Mouse (Mus musculus) ES-Bruce4 (cell line): Measurements from ENCODE around the gene Dennd4a. TPM values are rescaled to one million over a fixed set of nuclear protein-coding genes. Genes with fewer than 3 reads are reported as not detected.

Experiments used
- H3K27ac ChIP-seq: 2 replicates; pipeline ENCODE4 v1.5.1; 2012; ENCODE audit warnings: low read length, inconsistent platforms; ENCODE audit not compliant: insufficient read depth
- H3K27me3 ChIP-seq: 2 replicates; pipeline ENCODE4 v1.6.1; 2012; ENCODE audit warnings: mild to moderate bottlenecking, low read length, inconsistent platforms; ENCODE audit not compliant: control insufficient read depth, poor library complexity, insufficient read depth, severe bottlenecking
- H3K36me3 ChIP-seq: 2 replicates; pipeline ENCODE4 v1.6.1; 2012; ENCODE audit warnings: inconsistent platforms, mild to moderate bottlenecking, low read length, moderate library complexity; ENCODE audit not compliant: control insufficient read depth, poor library complexity, insufficient read depth, severe bottlenecking
- H3K4me1 ChIP-seq: one replicate; pipeline ENCODE4 v1.8.1; 2011; ENCODE audit warnings: low read length; ENCODE audit not compliant: control insufficient read depth, insufficient read depth
- H3K4me3 ChIP-seq: 2 replicates; pipeline ENCODE4 v1.5.1; 2011; ENCODE audit warnings: low read depth, mild to moderate bottlenecking, low read length
- H3K9ac ChIP-seq: 2 replicates; pipeline ENCODE4 v1.6.1; 2012; ENCODE audit warnings: low read depth, mild to moderate bottlenecking, inconsistent platforms; ENCODE audit not compliant: poor library complexity, severe bottlenecking
- H3K9me3 ChIP-seq: replicated peaks from 2 replicates; pipeline ENCODE4 v1.6.1; 2012; ENCODE audit warnings: mild to moderate bottlenecking, low read length, inconsistent platforms; ENCODE audit not compliant: control insufficient read depth, poor library complexity, insufficient read depth, severe bottlenecking
- CTCF ChIP-seq: IDR thresholded peaks from one replicate; pipeline ENCODE4 v1.8.1; 2011; ENCODE audit warnings: low read depth, low read length
- EP300 ChIP-seq: IDR thresholded peaks from 2 replicates; pipeline ENCODE4 v1.6.1; 2011; ENCODE audit warnings: low read depth, low read length; ENCODE audit not compliant: insufficient read depth
- POLR2A ChIP-seq: IDR thresholded peaks from one replicate; pipeline ENCODE4 v1.8.1; 2011; ENCODE audit warnings: low read length; ENCODE audit not compliant: insufficient read depth
- polyA plus RNA-seq: library from polyadenylated mRNA; stranded (reverse); fragments of >200 nt; gene quantifications from 2 replicates; pipeline ENCODE4 v1.2.4, GENCODE M21; 2011; ENCODE audit warnings: low read depth; ENCODE audit not compliant: missing spikeins, insufficient read depth, insufficient read length

Dennd4a gene
- polyA plus RNA-seq, 1 experiment, result 8.6 TPM

DNA sequence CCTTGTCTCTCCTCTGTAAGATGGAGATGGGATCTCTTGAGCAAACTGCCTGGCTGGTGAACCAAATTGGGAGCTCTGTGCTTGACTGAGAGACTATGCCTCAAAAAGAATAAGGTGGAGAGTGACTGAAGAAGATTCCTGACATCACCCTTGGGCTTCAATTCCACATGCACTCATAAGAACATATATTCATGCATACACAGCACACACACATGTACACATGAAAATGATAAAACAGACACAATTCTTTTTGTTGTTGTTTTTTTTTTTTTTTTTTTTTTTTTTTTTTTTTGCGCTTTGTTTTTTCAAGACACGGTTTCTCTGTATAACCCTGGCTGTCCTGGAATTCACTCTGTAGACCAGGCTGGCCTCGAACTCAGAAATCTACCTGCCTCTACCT lies 146.1 kb downstream of the Dennd4a start:
- Histone ChIP-seq H3K4me3 (no peak overlapping the region), H3K9ac (no peak overlapping the region), H3K27ac (no peak overlapping the region), H3K4me1 (peaks cover 2% of the 10 kb centered on the region), H3K27me3 (no peaks in the 10 kb centered on the region), H3K9me3 (no peaks in the 10 kb centered on the region), H3K36me3 (no peaks in the 10 kb centered on the region; the same call in 1 of the 2 replicates)
- no peak for TF ChIP-seq CTCF
- TF ChIP-seq POLR2A, result no peak
- no peak for TF ChIP-seq EP300

DNA sequence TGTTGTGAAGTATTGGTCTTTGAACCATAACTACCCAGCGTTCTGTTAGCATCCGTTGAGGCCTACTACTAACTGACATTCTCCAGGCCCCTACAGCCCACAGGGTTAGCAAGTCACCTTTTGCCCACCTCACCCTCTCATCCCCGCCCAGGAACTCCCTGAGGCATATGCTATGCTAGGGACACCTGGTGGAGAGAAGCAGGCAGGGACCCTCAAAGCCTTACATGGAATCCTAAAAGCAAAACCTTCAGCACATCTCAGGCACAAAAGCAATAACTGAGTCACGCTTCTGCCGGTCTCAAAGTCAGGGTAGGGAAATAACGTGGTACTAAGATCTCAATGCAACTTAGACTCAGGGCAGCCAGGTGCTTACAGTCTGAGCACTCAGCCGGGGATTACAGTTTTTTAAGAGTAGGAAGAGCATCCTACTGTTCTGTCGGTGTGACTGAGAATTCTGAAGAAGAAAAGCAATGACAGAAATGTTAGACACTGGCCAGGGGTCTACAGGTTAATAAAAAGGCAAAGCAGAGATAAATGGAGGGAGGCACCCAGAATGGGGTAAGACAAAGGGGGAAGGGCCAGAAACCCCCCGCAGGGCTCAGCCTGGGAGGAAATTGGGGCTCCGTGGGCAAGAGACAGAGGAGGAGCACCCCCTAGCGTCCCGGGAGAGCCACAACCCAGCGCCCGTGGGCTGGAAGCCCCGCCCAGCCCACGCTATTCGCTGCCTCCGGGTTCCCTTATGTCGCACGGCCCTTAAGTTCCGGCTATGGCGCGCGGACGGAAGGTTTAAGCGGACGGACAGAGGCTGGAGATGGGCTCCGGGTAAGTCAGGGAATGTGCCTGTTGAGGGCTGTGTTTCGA lies 149.2 kb downstream of the Dennd4a start, which contains the start of gene Ints14:
TSS of gene Ints14 (plus strand) at position 789 of the 861 bp plus-strand sequence.
- Histone ChIP-seq H3K27ac (peak within 1 kb of the TSS; percentile 73), H3K27me3 (no peaks in the 10 kb centered on the region), H3K4me1 (peaks cover 2% of the 10 kb centered on the region), H3K9me3 (no peaks in the 10 kb centered on the region), H3K36me3 (peaks cover 15% of the 10 kb centered on the region), H3K4me3 (peak within 1 kb of the TSS; percentile 79), H3K9ac (peak within 1 kb of the TSS; percentile 83)
- peak; percentile 61 for TF ChIP-seq CTCF
- peak; percentile 64 for TF ChIP-seq POLR2A
- TF ChIP-seq EP300, result 0 out of 2 replicates have a peak, but pooled peaks have one; percentile 36

DNA sequence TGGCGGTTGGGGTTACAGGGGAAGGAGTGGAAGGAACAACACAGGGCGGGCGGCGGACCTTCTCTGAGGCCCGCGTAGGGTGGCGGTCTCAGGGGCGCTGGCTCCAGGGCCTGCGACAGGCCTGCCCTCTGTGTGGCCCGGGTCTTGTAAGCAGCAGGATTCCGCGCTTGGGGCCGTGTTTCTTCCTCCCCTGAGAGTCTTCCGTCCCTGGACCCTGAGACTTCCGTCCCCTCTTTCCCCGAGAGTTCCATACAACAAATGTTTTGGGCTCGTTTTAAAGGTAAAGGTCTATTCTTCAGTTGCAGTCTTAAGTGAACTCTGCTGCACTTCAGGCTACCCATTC lies 149.8 kb downstream of the Dennd4a start:
- Histone ChIP-seq H3K4me1 (peaks cover 2% of the 10 kb centered on the region), H3K27ac (no peak overlapping the region), H3K27me3 (no peaks in the 10 kb centered on the region), H3K4me3 (peak overlapping the region; percentile 79), H3K9me3 (no peaks in the 10 kb centered on the region), H3K9ac (peak overlapping the region; percentile 83), H3K36me3 (peaks cover 21% of the 10 kb centered on the region)
- TF ChIP-seq CTCF, result no peak
- TF ChIP-seq POLR2A, result no peak
- TF ChIP-seq EP300, result no peak

Other genes with a start within 250 kb of the Dennd4a start
- gene Rab11a, start 73.6 kb upstream of the Dennd4a start, polyA plus RNA-seq, result 222 and 243 TPM in 2 replicates
- 0.76 and 0.79 TPM in 2 replicates for gene Slc24a1, start 140.3 kb downstream of the Dennd4a start, polyA plus RNA-seq
- gene Ints14, start 149.6 kb downstream of the Dennd4a start, polyA plus RNA-seq, result 26.3 and 28.9 TPM in 2 replicates
- gene Hacd3, start 210.4 kb downstream of the Dennd4a start, polyA plus RNA-seq, result 31.2 and 31.6 TPM in 2 replicates
- 44.5 and 45.2 TPM in 2 replicates for gene Dpp8, start 221.1 kb downstream of the Dennd4a start, polyA plus RNA-seq